Mouse (Mus musculus) forebrain, embryonic 13.5 days (tissue): ENCODE data around the gene Eea1. TPM values are rescaled to one million over a fixed set of nuclear protein-coding genes. Genes with fewer than 3 reads are reported as not detected.

Experiments used
- ATAC-seq: fragments of 200-750 bp; cut with Nextera tagmentation; 2 replicates; pipeline ENCODE4 v1.8.0; 2017
- H3K27ac ChIP-seq: fragments of 300-500 bp; sonication (generic); 2 replicates; pipeline ENCODE4 v1.5.1; 2015; ENCODE audit warnings: inconsistent platforms, mild to moderate bottlenecking, moderate library complexity
- H3K27me3 ChIP-seq: fragments of 300-500 bp; sonication (generic); 2 replicates; pipeline ENCODE4 v1.6.1; 2015; ENCODE audit warnings: mild to moderate bottlenecking, inconsistent platforms
- H3K36me3 ChIP-seq: fragments of 300-500 bp; sonication (generic); 2 replicates; pipeline ENCODE4 v1.6.1; 2015; ENCODE audit warnings: mild to moderate bottlenecking, inconsistent platforms; ENCODE audit not compliant: poor library complexity, severe bottlenecking
- H3K4me1 ChIP-seq: fragments of 300-500 bp; sonication (generic); 2 replicates; pipeline ENCODE4 v1.6.1; 2015; ENCODE audit warnings: inconsistent platforms
- H3K4me2 ChIP-seq: fragments of 300-500 bp; sonication (generic); 2 replicates; pipeline ENCODE4 v1.6.1; 2015; ENCODE audit warnings: inconsistent platforms, mild to moderate bottlenecking, moderate library complexity
- H3K4me3 ChIP-seq: fragments of 300-500 bp; sonication (generic); 2 replicates; pipeline ENCODE4 v1.5.1; 2015; ENCODE audit warnings: mild to moderate bottlenecking, inconsistent platforms
- H3K9ac ChIP-seq: fragments of 300-500 bp; sonication (generic); 2 replicates; pipeline ENCODE4 v1.6.1; 2015; ENCODE audit warnings: mild to moderate bottlenecking, inconsistent platforms
- H3K9me3 ChIP-seq: fragments of 300-500 bp; sonication (generic); replicated peaks from 2 replicates; pipeline ENCODE4 v1.6.1; 2016; ENCODE audit warnings: inconsistent platforms
- WGBS: fragments of 180-500 bp; shearing (Covaris S2); methylation state at CpG from one replicate; pipeline ENCODE4 v1.1.7; 2015; 5-methylcytosine and 5-hydroxymethylcytosine counted together
- polyA plus RNA-seq: library from polyadenylated mRNA; unstranded; fragments of >200 nt; fragmentation: Nextera tagmentation; extraction: Ambion mirVana; gene quantifications from 2 replicates; pipeline ENCODE4 v1.2.1, GENCODE M21; 2015

Eea1 gene
- polyA plus RNA-seq, 1 experiment from 2014 or later, result 17.5 TPM

- 95% methylated on average over 2 of the region's 2 CpGs for WGBS
- Histone ChIP-seq H3K4me3 (no peak overlapping the region), H3K36me3 (peaks cover 26% of the 10 kb centered on the region), H3K4me2 (no peak overlapping the region), H3K9me3 (no peaks in the 10 kb centered on the region), H3K27me3 (no peaks in the 10 kb centered on the region), H3K9ac (no peak overlapping the region), H3K4me1 (no peaks in the 10 kb centered on the region), H3K27ac (no peak overlapping the region)
- no peak for ATAC-seq
Measured at GRCm38 (mm10) chr10:96017418-96017817, 77.0 kb downstream of the Eea1 start.

GRCm38 (mm10) chr10:96033356-96033984, 93.0 kb downstream of the Eea1 start:
- Histone ChIP-seq H3K4me3 (no peak overlapping the region), H3K4me1 (no peaks in the 10 kb centered on the region), H3K27ac (no peak overlapping the region), H3K27me3 (no peaks in the 10 kb centered on the region), H3K36me3 (peaks cover under 1% of the 10 kb centered on the region; the same call in 1 of the 2 replicates), H3K9me3 (no peaks in the 10 kb centered on the region), H3K9ac (no peak overlapping the region), H3K4me2 (no peak overlapping the region)
- peak; percentile 86 for ATAC-seq
- WGBS, result 47% methylated on average over 10 of the region's 10 CpGs

GRCm38 (mm10) chr10:96034106-96034505, 93.7 kb downstream of the Eea1 start:
- Histone ChIP-seq H3K4me2 (no peak overlapping the region), H3K4me1 (no peaks in the 10 kb centered on the region), H3K27me3 (no peaks in the 10 kb centered on the region), H3K9me3 (no peaks in the 10 kb centered on the region), H3K9ac (no peak overlapping the region), H3K4me3 (no peak overlapping the region), H3K27ac (no peak overlapping the region), H3K36me3 (peaks cover 7% of the 10 kb centered on the region)
- 78% methylated on average over 3 of the region's 3 CpGs for WGBS
- no peak for ATAC-seq

GRCm38 (mm10) chr10:96035951-96036350, 95.5 kb downstream of the Eea1 start:
- no peaks in the 10 kb centered on the region for H3K9me3 ChIP-seq
- no peak for ATAC-seq
- no peak overlapping the region for H3K4me2 ChIP-seq
- H3K27me3 ChIP-seq, result no peaks in the 10 kb centered on the region
- H3K27ac ChIP-seq, result no peak overlapping the region
- H3K9ac ChIP-seq, result no peak overlapping the region
- H3K4me1 ChIP-seq, result no peaks in the 10 kb centered on the region
- H3K36me3 ChIP-seq, result peaks cover 19% of the 10 kb centered on the region
- no peak overlapping the region for H3K4me3 ChIP-seq

- Histone ChIP-seq H3K9me3 (no peaks in the 10 kb centered on the region), H3K27ac (no peak overlapping the region), H3K4me2 (no peak overlapping the region), H3K4me1 (no peaks in the 10 kb centered on the region), H3K9ac (no peak overlapping the region), H3K27me3 (no peaks in the 10 kb centered on the region), H3K36me3 (peaks cover 26% of the 10 kb centered on the region), H3K4me3 (no peak overlapping the region)
- ATAC-seq, result no peak
- 85% methylated on average over 2 of the region's 2 CpGs for WGBS
Measured at GRCm38 (mm10) chr10:96044216-96044615, 103.8 kb downstream of the Eea1 start.

- WGBS, result 40% methylated on average over 9 of the region's 9 CpGs
- ATAC-seq, result no peak
- Histone ChIP-seq H3K9me3 (no peaks in the 10 kb centered on the region), H3K4me3 (no peak overlapping the region), H3K4me1 (no peaks in the 10 kb centered on the region), H3K27ac (no peak overlapping the region), H3K4me2 (no peak overlapping the region), H3K9ac (no peak overlapping the region), H3K36me3 (peaks cover 8% of the 10 kb centered on the region), H3K27me3 (no peaks in the 10 kb centered on the region)
Measured at GRCm38 (mm10) chr10:96047960-96048536, 107.6 kb downstream of the Eea1 start.

GRCm38 (mm10) chr10:96048550-96048949, 108.1 kb downstream of the Eea1 start:
- Histone ChIP-seq H3K36me3 (peaks cover 7% of the 10 kb centered on the region), H3K27ac (no peak overlapping the region), H3K4me1 (no peaks in the 10 kb centered on the region), H3K27me3 (no peaks in the 10 kb centered on the region), H3K9ac (no peak overlapping the region), H3K4me2 (no peak overlapping the region), H3K4me3 (no peak overlapping the region), H3K9me3 (no peaks in the 10 kb centered on the region)
- no peak for ATAC-seq
- 88% methylated on average over 3 of the region's 3 CpGs for WGBS

GRCm38 (mm10) chr10:96067347-96067746, 126.9 kb downstream of the Eea1 start:
- H3K36me3 ChIP-seq, result no peaks in the 10 kb centered on the region
- no peaks in the 10 kb centered on the region for H3K9me3 ChIP-seq
- H3K4me1 ChIP-seq, result no peaks in the 10 kb centered on the region
- H3K27ac ChIP-seq, result no peak overlapping the region
- H3K27me3 ChIP-seq, result no peaks in the 10 kb centered on the region
- H3K4me2 ChIP-seq, result no peak overlapping the region
- H3K4me3 ChIP-seq, result no peak overlapping the region
- WGBS, result 51% methylated on average over 3 of the region's 3 CpGs
- ATAC-seq, result no peak
- no peak overlapping the region for H3K9ac ChIP-seq

GRCm38 (mm10) chr10:96074386-96074785, 133.9 kb downstream of the Eea1 start:
- Histone ChIP-seq H3K4me1 (0 out of 2 replicates have a peak, but pooled peaks cover 12% of the 10 kb centered on the region), H3K4me3 (no peak overlapping the region), H3K4me2 (no peak overlapping the region), H3K9ac (no peak overlapping the region), H3K27ac (no peak overlapping the region), H3K27me3 (no peaks in the 10 kb centered on the region), H3K9me3 (no peaks in the 10 kb centered on the region), H3K36me3 (no peaks in the 10 kb centered on the region)
- no peak for ATAC-seq
- WGBS, result 84% methylated on average over 7 of the region's 7 CpGs

- 0 out of 2 replicates have a peak, but pooled peaks cover 13% of the 10 kb centered on the region for H3K4me1 ChIP-seq
- no peak overlapping the region for H3K9ac ChIP-seq
- no peak overlapping the region for H3K4me2 ChIP-seq
- 79% methylated on average over 4 of the region's 4 CpGs for WGBS
- H3K9me3 ChIP-seq, result no peaks in the 10 kb centered on the region
- H3K36me3 ChIP-seq, result no peaks in the 10 kb centered on the region
- H3K4me3 ChIP-seq, result no peak overlapping the region
- no peak overlapping the region for H3K27ac ChIP-seq
- ATAC-seq, result no peak
- no peaks in the 10 kb centered on the region for H3K27me3 ChIP-seq
Measured at GRCm38 (mm10) chr10:96075403-96075802, 135.0 kb downstream of the Eea1 start.

GRCm38 (mm10) chr10:96075880-96076279, 135.4 kb downstream of the Eea1 start:
- Histone ChIP-seq H3K27ac (no peak overlapping the region), H3K9ac (no peak overlapping the region), H3K4me1 (0 out of 2 replicates have a peak, but pooled peaks cover 13% of the 10 kb centered on the region), H3K4me2 (no peak overlapping the region), H3K9me3 (no peaks in the 10 kb centered on the region), H3K36me3 (no peaks in the 10 kb centered on the region), H3K4me3 (no peak overlapping the region), H3K27me3 (no peaks in the 10 kb centered on the region)
- 20% methylated on average over 7 of the region's 7 CpGs for WGBS
- no peak for ATAC-seq

- no peak overlapping the region for H3K4me3 ChIP-seq
- H3K27ac ChIP-seq, result no peak overlapping the region
- H3K4me1 ChIP-seq, result 0 out of 2 replicates have a peak, but pooled peaks cover 13% of the 10 kb centered on the region
- H3K9ac ChIP-seq, result no peak overlapping the region
- H3K4me2 ChIP-seq, result no peak overlapping the region
- H3K27me3 ChIP-seq, result no peaks in the 10 kb centered on the region
- ATAC-seq, result no peak
- no peaks in the 10 kb centered on the region for H3K9me3 ChIP-seq
- H3K36me3 ChIP-seq, result no peaks in the 10 kb centered on the region
- 45% methylated on average over 3 of the region's 3 CpGs for WGBS
Measured at GRCm38 (mm10) chr10:96076461-96076860, 136.0 kb downstream of the Eea1 start.
